Mouse (Mus musculus) hindbrain, embryonic 14.5 days (tissue): ENCODE results near the gene Gm11114. TPM values are rescaled to one million over a fixed set of nuclear protein-coding genes. Genes with fewer than 3 reads are reported as not detected.

Source experiments
- ATAC-seq: fragments of 200-750 bp; cut with Nextera tagmentation; 2 replicates; pipeline ENCODE4 v1.8.0; 2017; ENCODE audit warnings: moderate number of reproducible peaks, mild to moderate bottlenecking, moderate TSS enrichment, moderate library complexity; ENCODE audit not compliant: low FRiP score
- DNase-seq: peaks from one replicate; pipeline ENCODE4 v3.0.0-alpha.2; 2015; ENCODE audit warnings: low spot score
- H3K27ac ChIP-seq: fragments of 300-500 bp; sonication (generic); 2 replicates; pipeline ENCODE4 v1.5.1; 2014; ENCODE audit warnings: mild to moderate bottlenecking, moderate library complexity
- H3K27me3 ChIP-seq: fragments of 300-500 bp; sonication (generic); 2 replicates; pipeline ENCODE4 v1.6.1; 2014; ENCODE audit warnings: mild to moderate bottlenecking, low read length, mixed read lengths; ENCODE audit not compliant: control insufficient read depth, insufficient read depth
- H3K36me3 ChIP-seq: fragments of 300-500 bp; sonication (generic); replicated peaks from 2 replicates; pipeline ENCODE4 v1.6.1; 2014; ENCODE audit not compliant: control insufficient read depth, insufficient read depth
- H3K4me1 ChIP-seq: fragments of 300-500 bp; sonication (generic); replicated peaks from 2 replicates; pipeline ENCODE4 v1.6.1; 2014; ENCODE audit warnings: antibody characterized with exemption, low read length, mixed read lengths; ENCODE audit not compliant: control insufficient read depth, insufficient read depth
- H3K4me2 ChIP-seq: fragments of 300-500 bp; sonication (generic); replicated peaks from 2 replicates; pipeline ENCODE4 v1.6.1; 2014; ENCODE audit warnings: mild to moderate bottlenecking, moderate library complexity
- H3K4me3 ChIP-seq: fragments of 300-500 bp; sonication (generic); replicated peaks from 2 replicates; pipeline ENCODE4 v1.5.1; 2014; ENCODE audit warnings: mild to moderate bottlenecking, low read length
- H3K9ac ChIP-seq: fragments of 300-500 bp; sonication (generic); 2 replicates; pipeline ENCODE4 v1.6.1; 2014
- H3K9me3 ChIP-seq: fragments of 300-500 bp; sonication (generic); 2 replicates; pipeline ENCODE4 v1.6.1; 2016; ENCODE audit warnings: low read length; ENCODE audit not compliant: control insufficient read depth
- WGBS: fragments of 180-500 bp; shearing (Covaris S2); extraction: QIAGEN DNeasy Blood & Tissue Kit; methylation state at CpG from one replicate; pipeline ENCODE4 v1.1.7; 2014; 5-methylcytosine and 5-hydroxymethylcytosine counted together
- polyA plus RNA-seq: library from polyadenylated mRNA; unstranded; fragments of >200 nt; fragmentation: Nextera tagmentation; extraction: Ambion mirVana; gene quantifications from 2 replicates; pipeline ENCODE4 v1.2.1, GENCODE M21; 2014

The Gm11114 gene
- polyA plus RNA-seq, 1 experiment from 2014 or later = not detected

- Histone ChIP-seq H3K27me3 (no peaks in the 10 kb centered on the region), H3K27ac (no peak overlapping the region), H3K9ac (no peak overlapping the region), H3K36me3 (no peaks in the 10 kb centered on the region), H3K4me1 (no peaks in the 10 kb centered on the region), H3K4me3 (no peak overlapping the region), H3K4me2 (no peak overlapping the region), H3K9me3 (no peaks in the 10 kb centered on the region)
- WGBS = 81% methylated on average over 5 of the region's 5 CpGs
- DNase-seq (no peak), ATAC-seq (no peak)
Measured at GRCm38 (mm10) chr9:85355559-85355958, 43.0 kb downstream of the Gm11114 start.

- DNase-seq (no peak), ATAC-seq (no peak)
- Histone ChIP-seq H3K4me1 (no peaks in the 10 kb centered on the region), H3K27ac (no peak overlapping the region), H3K9ac (no peak overlapping the region), H3K4me2 (no peak overlapping the region), H3K36me3 (no peaks in the 10 kb centered on the region), H3K27me3 (no peaks in the 10 kb centered on the region), H3K4me3 (no peak overlapping the region), H3K9me3 (no peaks in the 10 kb centered on the region)
- WGBS = 86% methylated on average over 7 of the region's 7 CpGs
Measured at GRCm38 (mm10) chr9:85357154-85357860, 44.7 kb downstream of the Gm11114 start.

Other genes with a start within 250 kb of the Gm11114 start
- gene Tent5a, start 14.6 kb downstream of the Gm11114 start, polyA plus RNA-seq = 8.2 and 10.3 TPM in 2 replicates